Mouse (Mus musculus) adrenal gland, adult 8-10 months (tissue): ENCODE measurements around the gene Atp2b1. TPM values are rescaled to one million over a fixed set of nuclear protein-coding genes. Genes with fewer than 3 reads are reported as not detected.

Source experiments
- DNase-seq: peaks from one replicate; pipeline ENCODE4 v3.0.0; 2022
- total RNA-seq, 4 experiments: library from RNA; stranded (reverse); gene quantifications; 2 replicates each; pipeline ENCODE4 v1.2.4; 2022

The Atp2b1 gene
- total RNA-seq, 4 experiments from 2014 or later, result 48.0 to 69.1 (median 53.3) TPM

GRCm38 (mm10) chr10:98916011-98916780 is 2.0 kb downstream of the Atp2b1 start:
- peak; percentile 23 for DNase-seq

DNA sequence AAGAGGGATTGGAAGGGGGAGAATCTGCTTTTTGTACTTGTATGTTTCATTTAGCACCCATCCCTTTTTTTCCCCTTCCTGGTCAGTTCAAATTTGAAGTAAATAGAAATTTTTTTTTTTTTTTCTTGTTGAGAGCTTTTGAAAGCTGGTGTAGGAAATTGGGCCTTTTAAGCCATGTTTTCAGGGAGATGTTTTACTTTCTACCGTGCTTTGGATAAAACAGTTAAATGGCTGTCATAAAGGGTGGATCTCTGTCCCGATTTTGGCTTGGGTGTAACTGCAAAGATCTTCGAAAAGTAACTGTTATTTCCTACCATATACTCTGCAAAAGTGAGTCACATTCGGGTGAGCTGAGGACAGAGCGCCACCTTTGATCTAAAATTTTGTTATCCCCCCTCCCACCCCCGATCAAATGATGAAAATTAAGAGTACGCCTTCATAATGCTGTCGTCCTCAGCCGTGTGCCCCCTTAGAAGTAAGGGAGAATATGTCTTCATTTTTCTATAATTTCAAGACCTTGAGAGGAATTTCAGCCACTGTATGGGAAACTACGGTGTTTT is 2.7 kb downstream of the Atp2b1 start:
- DNase-seq, result no peak

DNA sequence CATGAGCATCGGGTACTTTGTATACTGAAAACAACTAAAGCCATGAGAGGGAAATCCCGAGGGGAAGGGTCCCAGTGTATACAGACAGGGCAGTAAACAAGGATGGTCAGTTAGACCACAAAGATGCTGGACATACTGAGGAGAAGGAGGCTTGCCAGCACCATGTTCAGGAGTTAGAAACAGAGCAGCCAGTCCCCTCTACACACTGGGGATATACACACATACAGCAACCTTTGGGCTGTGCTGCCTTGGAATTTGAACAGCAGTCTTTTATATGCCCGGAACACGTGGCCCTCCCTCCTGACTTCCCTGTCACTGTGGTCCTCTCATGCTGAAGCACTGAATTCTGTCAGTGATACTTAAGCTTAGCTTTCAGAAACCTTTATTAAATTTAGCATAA is 10.9 kb downstream of the Atp2b1 start:
- DNase-seq, result no peak

GRCm38 (mm10) chr10:98926991-98927390 is 12.8 kb downstream of the Atp2b1 start:
- DNase-seq, result no peak

DNA sequence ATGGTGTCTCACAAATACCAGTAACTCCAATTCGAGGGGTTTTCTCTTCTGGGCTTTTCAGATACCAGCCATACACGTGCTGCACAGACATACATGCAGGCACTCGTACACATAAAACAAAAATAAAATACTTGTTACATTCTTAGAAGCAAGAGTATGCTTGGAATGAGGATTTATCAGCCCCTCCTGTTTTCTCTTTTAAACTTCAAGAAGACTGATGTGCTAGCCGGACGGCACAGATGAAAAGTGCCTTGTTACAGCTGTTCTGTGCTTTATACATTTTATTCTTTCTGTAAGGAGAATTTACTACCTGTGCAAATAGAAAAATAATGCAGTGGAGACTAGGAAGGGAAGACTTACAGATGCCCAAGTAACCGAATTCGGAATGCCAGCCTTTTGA is 15.2 kb downstream of the Atp2b1 start:
- no peak for DNase-seq

GRCm38 (mm10) chr10:98930143-98930542 is 15.9 kb downstream of the Atp2b1 start:
- DNase-seq, result no peak

DNA sequence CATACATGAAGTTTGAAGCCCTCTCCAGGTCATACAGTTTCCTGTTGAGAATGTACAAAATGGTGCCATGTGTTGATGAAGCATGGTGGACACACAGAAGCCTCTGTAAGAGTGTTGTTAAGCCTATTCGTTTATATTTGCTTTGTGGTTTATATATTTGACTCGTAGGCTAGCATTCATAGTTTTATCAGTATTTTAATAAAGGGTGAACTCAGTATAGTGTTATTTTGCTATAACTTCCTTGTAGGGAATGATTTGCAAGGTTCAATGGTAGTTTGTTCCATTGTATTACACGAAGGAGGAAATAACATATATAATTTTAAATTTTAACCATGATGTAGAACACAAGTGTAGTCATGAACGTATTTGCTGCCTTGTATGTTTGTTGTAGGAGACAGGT is 25.9 kb downstream of the Atp2b1 start:
- DNase-seq, result no peak

GRCm38 (mm10) chr10:98940799-98941198 is 26.6 kb downstream of the Atp2b1 start:
- no peak for DNase-seq

DNA sequence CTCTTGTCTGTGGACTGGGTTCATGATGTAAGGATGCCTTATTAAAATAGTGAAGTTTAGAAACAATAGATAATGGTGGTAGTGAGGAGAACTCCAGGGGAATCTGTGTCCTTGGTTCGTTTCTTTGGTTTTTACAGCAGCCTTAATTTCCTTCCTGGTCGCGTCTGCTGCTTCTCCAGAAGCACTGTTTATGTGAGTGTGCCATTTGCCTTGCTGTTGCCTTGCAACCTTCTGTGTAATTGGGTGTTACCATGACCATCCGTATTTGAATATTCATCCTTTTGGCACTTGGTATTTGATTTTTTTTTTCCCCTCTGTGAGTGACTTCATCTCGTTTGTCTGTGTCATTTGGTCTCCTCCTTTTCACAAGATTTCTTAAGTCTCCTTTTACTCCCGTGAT is 27.8 kb downstream of the Atp2b1 start:
- no peak for DNase-seq

DNA sequence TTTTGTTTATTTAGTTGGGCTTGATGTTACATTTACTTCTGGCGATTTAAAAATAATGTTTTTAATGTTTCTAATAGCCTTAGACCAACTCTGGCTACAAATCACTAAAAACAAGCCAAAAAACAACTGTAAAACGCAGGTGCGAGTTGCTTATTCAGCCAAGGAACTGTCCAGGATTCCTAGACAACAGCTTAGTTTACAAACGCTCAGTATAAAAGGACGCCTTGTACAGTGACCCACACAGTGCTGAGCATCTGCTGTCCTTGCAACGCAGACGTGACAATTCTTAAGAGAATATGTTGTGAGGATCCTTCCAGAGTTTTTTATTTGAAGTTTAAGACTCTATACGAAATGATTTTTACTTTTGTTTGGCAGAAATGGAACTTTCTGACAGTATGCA is 28.8 kb downstream of the Atp2b1 start:
- no peak for DNase-seq

- DNase-seq, result no peak
Observed at GRCm38 (mm10) chr10:98943894-98944293, 29.7 kb downstream of the Atp2b1 start.

- DNase-seq, result no peak
Observed at GRCm38 (mm10) chr10:98946031-98946791, 32.0 kb downstream of the Atp2b1 start.

DNA sequence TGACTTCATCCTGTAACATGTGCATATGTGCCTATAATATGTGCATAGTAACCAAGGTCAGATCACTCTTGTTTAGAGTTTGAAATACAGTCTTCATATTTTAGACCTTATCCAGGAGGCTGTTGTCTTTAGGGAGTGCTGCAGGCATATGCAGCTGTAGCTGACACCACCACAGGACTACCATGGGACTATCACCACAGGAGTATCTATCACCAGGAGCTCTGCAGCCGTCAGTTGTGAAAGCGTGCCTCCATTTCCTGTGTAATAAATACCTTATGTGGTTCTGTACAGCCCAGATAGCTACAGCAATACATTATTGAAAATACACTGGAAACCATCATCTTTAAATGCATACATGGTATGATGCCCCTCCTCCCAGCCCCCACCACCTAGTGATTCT is 33.0 kb downstream of the Atp2b1 start:
- DNase-seq, result no peak

DNA sequence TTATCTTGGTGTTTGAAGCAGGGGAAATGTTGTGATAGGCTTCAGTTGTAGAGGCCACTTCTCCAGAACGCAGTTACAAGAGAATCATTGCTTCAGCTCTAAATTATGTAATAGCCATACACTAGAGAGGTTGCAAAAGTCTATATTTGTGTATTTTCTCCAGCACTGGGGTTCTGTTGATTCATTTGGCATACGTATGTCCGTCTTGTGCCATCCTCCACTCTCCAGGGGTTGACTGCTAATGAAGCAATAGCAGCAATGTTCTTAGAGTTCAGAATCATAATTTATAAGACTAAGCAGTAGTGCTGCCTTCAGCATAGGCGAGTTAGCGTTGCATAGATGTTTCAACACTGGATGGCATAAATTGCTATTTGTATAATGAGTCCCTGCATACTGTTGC is 33.9 kb downstream of the Atp2b1 start:
- DNase-seq, result peak; percentile 13

DNA sequence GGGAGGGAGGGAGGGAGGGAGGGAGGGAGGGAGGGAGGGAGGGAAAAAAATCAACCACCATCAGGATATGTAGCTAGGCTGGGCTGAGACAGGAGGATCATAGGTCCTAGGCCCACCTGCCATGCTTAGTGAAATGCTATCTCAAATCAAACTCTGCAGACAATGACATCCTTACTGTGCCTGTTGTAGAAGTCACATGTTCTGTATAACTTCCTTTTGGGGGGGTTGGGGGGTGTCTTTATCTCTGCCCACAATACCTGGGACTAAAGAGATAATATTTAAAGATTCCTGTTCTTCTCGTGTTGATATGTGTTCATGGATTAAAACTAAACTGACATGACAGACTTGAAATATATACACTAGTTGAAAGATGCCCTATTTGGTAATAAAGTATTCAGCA is 35.5 kb downstream of the Atp2b1 start:
- no peak for DNase-seq

DNA sequence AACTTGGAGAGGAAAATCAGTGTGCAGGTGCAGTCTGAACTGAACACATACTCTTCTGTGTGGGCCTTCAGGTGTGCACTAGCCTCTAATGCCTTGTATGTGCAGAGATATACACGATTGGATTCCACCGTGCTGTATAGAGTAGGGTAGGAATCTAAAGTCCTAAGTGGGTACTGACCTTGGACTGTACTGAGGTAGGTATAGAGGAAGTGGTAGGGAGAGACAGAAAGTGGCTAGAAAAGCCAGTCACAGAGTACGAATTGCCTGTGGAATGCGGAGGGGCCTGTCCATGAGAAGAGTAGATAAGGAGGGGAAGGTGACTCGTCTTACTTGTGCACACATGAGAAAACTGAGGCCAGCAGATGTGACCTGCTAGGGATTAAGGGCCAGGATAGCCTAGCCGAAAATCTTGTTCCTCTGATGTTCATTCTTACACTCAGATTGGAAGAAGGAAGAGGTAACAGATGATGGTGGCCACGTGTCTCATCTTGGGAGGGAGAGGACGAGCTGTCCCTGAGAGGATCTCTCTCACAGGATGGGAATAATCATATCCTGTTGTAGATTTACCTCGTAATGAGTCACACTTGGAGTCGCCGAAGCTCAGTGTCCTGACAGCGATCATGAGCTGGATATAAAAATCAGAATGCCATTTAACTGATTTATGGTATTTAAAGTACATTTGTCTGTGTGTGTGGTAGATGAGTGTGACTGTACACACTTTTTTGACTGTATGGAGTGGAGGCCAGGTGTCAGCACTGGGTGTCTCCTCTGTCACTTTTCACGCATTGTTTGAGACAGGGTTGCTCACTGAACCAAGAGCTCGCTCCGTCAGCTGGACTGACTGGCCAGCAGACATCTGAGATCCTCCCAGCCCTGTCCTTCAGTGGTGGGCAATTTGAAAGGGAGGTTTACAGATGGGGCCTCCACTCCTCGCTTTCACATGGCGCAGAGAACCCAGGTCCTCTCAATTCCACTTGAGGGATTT is 37.4 kb downstream of the Atp2b1 start:
- no peak for DNase-seq

- no peak for DNase-seq
Observed at GRCm38 (mm10) chr10:98954230-98954993, 40.2 kb downstream of the Atp2b1 start.

DNA sequence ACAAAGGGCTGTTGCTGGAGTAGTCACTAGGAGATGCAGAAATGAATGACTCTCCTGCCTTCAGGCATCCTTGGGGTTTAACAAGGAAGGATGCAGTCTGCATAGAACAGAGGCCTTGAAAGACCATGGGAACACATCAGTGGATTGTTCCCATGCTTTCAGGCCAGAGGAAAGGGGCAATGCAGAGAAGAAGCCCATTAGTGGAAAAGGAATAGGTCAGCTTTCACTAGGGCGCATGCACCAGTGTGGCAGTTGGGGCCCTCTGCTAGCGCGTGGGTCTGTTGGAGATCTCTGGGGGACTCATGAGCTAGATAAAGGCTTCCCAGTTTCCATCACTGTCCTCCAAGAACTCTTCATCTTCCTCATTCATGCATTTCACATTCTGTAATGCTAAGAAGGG is 41.9 kb downstream of the Atp2b1 start:
- DNase-seq, result no peak

GRCm38 (mm10) chr10:98958752-98959151 is 44.5 kb downstream of the Atp2b1 start:
- DNase-seq, result no peak

GRCm38 (mm10) chr10:98959385-98959784 is 45.2 kb downstream of the Atp2b1 start:
- no peak for DNase-seq

- DNase-seq, result no peak
Observed at GRCm38 (mm10) chr10:98960911-98961310, 46.7 kb downstream of the Atp2b1 start.

DNA sequence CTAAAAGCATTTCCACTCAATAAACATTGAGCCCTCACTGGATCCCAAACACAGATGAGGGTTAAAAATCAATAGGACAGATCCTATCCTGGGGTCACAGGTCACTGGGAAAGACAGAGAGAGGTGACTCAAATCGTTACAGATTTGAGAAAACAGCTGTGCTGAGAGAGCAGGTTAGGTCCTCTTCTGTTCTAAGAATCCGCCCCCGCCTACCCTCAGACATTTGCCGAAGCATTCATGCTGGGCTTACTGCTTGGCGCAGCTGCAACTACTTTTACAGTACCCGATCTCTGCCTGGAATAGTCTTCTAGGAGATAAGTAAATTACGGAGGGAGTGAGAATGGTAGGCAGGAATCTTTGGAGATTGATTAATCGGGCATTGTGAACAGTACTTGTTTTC is 47.9 kb downstream of the Atp2b1 start:
- DNase-seq, result no peak
